Mouse (Mus musculus) small intestine, adult 2 months (tissue): ENCODE data around the gene Xcl1. TPM values are rescaled to one million over a fixed set of nuclear protein-coding genes. Genes with fewer than 3 reads are reported as not detected.
"Not testable (repeated sequence)": the region's sequence is repeated elsewhere in the genome, so short reads cannot be mapped to it uniquely, and the experiment has no call there.

Experiments used
- H3K27ac ChIP-seq: fragments of 200-500 bp; 2 replicates; pipeline ENCODE4 v1.5.1; 2012; ENCODE audit warnings: low read depth, low read length, control low read depth, inconsistent platforms; ENCODE audit not compliant: insufficient read depth
- H3K27me3 ChIP-seq: fragments of 200-500 bp; 2 replicates; pipeline ENCODE4 v1.6.1; 2012; ENCODE audit warnings: mild to moderate bottlenecking, moderate library complexity, low read length, inconsistent platforms; ENCODE audit not compliant: control insufficient read depth, insufficient read depth
- H3K36me3 ChIP-seq: fragments of 200-500 bp; 2 replicates; pipeline ENCODE4 v1.6.1; 2012; ENCODE audit warnings: mild to moderate bottlenecking, low read length, control low read depth, inconsistent platforms; ENCODE audit not compliant: control insufficient read depth, insufficient read depth
- H3K4me1 ChIP-seq: fragments of 200-500 bp; 2 replicates; pipeline ENCODE4 v1.6.1; 2012; ENCODE audit warnings: low read length, inconsistent platforms, mixed read lengths; ENCODE audit not compliant: control insufficient read depth, insufficient read depth, insufficient read length
- H3K4me3 ChIP-seq: fragments of 200-500 bp; 2 replicates; pipeline ENCODE4 v1.5.1; 2012; ENCODE audit warnings: low read depth, mild to moderate bottlenecking, control low read depth, inconsistent platforms, low read length, moderate library complexity
- CTCF ChIP-seq: fragments of 200-500 bp; IDR thresholded peaks from 2 replicates; pipeline ENCODE4 v1.5.1; 2012; ENCODE audit warnings: low read depth, mild to moderate bottlenecking, control low read depth, inconsistent platforms, low read length, moderate library complexity, mixed read lengths; ENCODE audit not compliant: insufficient replicate concordance, insufficient read length; ENCODE audit errors: extremely low read depth
- POLR2A ChIP-seq: fragments of 200-500 bp; IDR thresholded peaks from 2 replicates; pipeline ENCODE4 v1.6.1; 2012; ENCODE audit warnings: low read depth, mild to moderate bottlenecking, control low read depth, inconsistent platforms, low read length, moderate library complexity
- WGBS: fragments of 180-500 bp; shearing (Covaris S2); methylation state at CpG from one replicate; pipeline ENCODE4 v1.1.7; 2018; 5-methylcytosine and 5-hydroxymethylcytosine counted together
- polyA plus RNA-seq: library from polyadenylated mRNA; depleted of rRNA; stranded (reverse); fragments of >200 nt; gene quantifications from 2 replicates; pipeline ENCODE4 v1.2.3, GENCODE M21; 2012; rRNA removed

Xcl1 gene
- polyA plus RNA-seq, result 1.2 TPM in 1 of 2 replicates, not detected in the other

- no peaks in the 10 kb centered on the region for H3K36me3 ChIP-seq
- no peak within 1 kb of the TSS for H3K4me3 ChIP-seq
- no peaks in the 10 kb centered on the region for H3K4me1 ChIP-seq
- H3K27ac ChIP-seq, result no peak within 1 kb of the TSS
- TF ChIP-seq CTCF (no peak), POLR2A (no peak)
- 55% methylated on average over 9 of the region's 9 CpGs for WGBS
- H3K27me3 ChIP-seq, result no peaks in the 10 kb centered on the region
Measured at GRCm38 (mm10) chr1:164935477-164936044, at the start of gene Xcl1. Gene Xcl1 (minus strand): TSS chr1:164935527.

GRCm38 (mm10) chr1:164984681-164985080 lies 49.4 kb upstream of the Xcl1 start:
- not testable (repeated sequence) for H3K27me3 ChIP-seq, H3K36me3 ChIP-seq, H3K4me1 ChIP-seq, H3K27ac ChIP-seq, H3K4me3 ChIP-seq
- WGBS, result 95% methylated on average over 10 of the region's 10 CpGs

- no peaks in the 10 kb centered on the region for H3K36me3 ChIP-seq
- H3K4me3 ChIP-seq, result no peak overlapping the region
- TF ChIP-seq POLR2A, result no peak
- no peak for TF ChIP-seq CTCF
- peaks cover 16% of the 10 kb centered on the region; the same call in 1 of the 2 replicates for H3K4me1 ChIP-seq
- no peak overlapping the region for H3K27ac ChIP-seq
- no peaks in the 10 kb centered on the region for H3K27me3 ChIP-seq
Measured at GRCm38 (mm10) chr1:164977351-164977750, 42.0 kb upstream of the Xcl1 start.

GRCm38 (mm10) chr1:164975729-164976128 lies 40.4 kb upstream of the Xcl1 start:
- TF ChIP-seq POLR2A, result no peak
- TF ChIP-seq CTCF, result no peak
- WGBS, result 41% methylated on average over 7 of the region's 7 CpGs
- H3K4me1 ChIP-seq, result peaks cover 21% of the 10 kb centered on the region; the same call in 1 of the 2 replicates

GRCm38 (mm10) chr1:164975276-164975675 lies 39.9 kb upstream of the Xcl1 start:
- no peak overlapping the region for H3K4me3 ChIP-seq
- no peaks in the 10 kb centered on the region for H3K27me3 ChIP-seq
- WGBS, result 65% methylated on average over 3 of the region's 3 CpGs
- peaks cover 21% of the 10 kb centered on the region; the same call in 1 of the 2 replicates for H3K4me1 ChIP-seq
- no peak overlapping the region for H3K27ac ChIP-seq
- no peak for TF ChIP-seq POLR2A
- no peak for TF ChIP-seq CTCF
- H3K36me3 ChIP-seq, result no peaks in the 10 kb centered on the region

More at GRCm38 (mm10) chr1:164975729-164976128, 40.4 kb upstream of the Xcl1 start:
- Histone ChIP-seq H3K36me3 (no peaks in the 10 kb centered on the region), H3K4me3 (no peak overlapping the region), H3K27ac (no peak overlapping the region), H3K27me3 (no peaks in the 10 kb centered on the region)

- no peaks in the 10 kb centered on the region for H3K27me3 ChIP-seq
- no peaks in the 10 kb centered on the region for H3K36me3 ChIP-seq
- no peak overlapping the region for H3K27ac ChIP-seq
- peaks cover 21% of the 10 kb centered on the region; the same call in 1 of the 2 replicates for H3K4me1 ChIP-seq
- TF ChIP-seq POLR2A, result no peak
- no peak for TF ChIP-seq CTCF
- H3K4me3 ChIP-seq, result no peak overlapping the region
- 62% methylated on average over 3 of the region's 3 CpGs for WGBS
Measured at GRCm38 (mm10) chr1:164973790-164974189, 38.5 kb upstream of the Xcl1 start.

GRCm38 (mm10) chr1:164973341-164973740 lies 38.0 kb upstream of the Xcl1 start:
- TF ChIP-seq CTCF, result no peak
- no peak for TF ChIP-seq POLR2A
- Histone ChIP-seq H3K36me3 (no peaks in the 10 kb centered on the region), H3K4me3 (no peak overlapping the region), H3K27ac (no peak overlapping the region), H3K27me3 (no peaks in the 10 kb centered on the region), H3K4me1 (peaks cover 21% of the 10 kb centered on the region; the same call in 1 of the 2 replicates)
- 94% methylated on average over 1 of the region's 1 CpGs for WGBS
